Mouse (Mus musculus) midbrain, postnatal 0 days (tissue): ENCODE data around the gene Insr. TPM values are rescaled to one million over a fixed set of nuclear protein-coding genes. Genes with fewer than 3 reads are reported as not detected.

Source experiments
- ATAC-seq: fragments of 200-750 bp; cut with Nextera tagmentation; 2 replicates; pipeline ENCODE4 v1.8.0; 2017; ENCODE audit warnings: moderate number of reproducible peaks, mild to moderate bottlenecking, moderate TSS enrichment, moderate library complexity; ENCODE audit not compliant: low FRiP score
- DNase-seq: peaks from one replicate; pipeline ENCODE4 v3.0.0-alpha.2; 2015; ENCODE audit warnings: low spot score
- H3K27ac ChIP-seq: fragments of 300-500 bp; sonication (generic); 2 replicates; pipeline ENCODE4 v1.5.1; 2014; ENCODE audit warnings: low read depth, mild to moderate bottlenecking, low read length, mixed read lengths
- H3K27me3 ChIP-seq: fragments of 300-500 bp; sonication (generic); 2 replicates; pipeline ENCODE4 v1.6.1; 2014; ENCODE audit warnings: low read length, control low read depth, mixed read lengths; ENCODE audit not compliant: insufficient read depth
- H3K36me3 ChIP-seq: fragments of 300-500 bp; sonication (generic); 2 replicates; pipeline ENCODE4 v1.6.1; 2014; ENCODE audit warnings: low read length, control low read depth, mixed read lengths; ENCODE audit not compliant: insufficient read depth
- H3K4me1 ChIP-seq: fragments of 300-500 bp; sonication (generic); 2 replicates; pipeline ENCODE4 v1.6.1; 2014; ENCODE audit warnings: mild to moderate bottlenecking, control low read depth, antibody characterized with exemption, low read length, mixed read lengths; ENCODE audit not compliant: insufficient read depth
- H3K4me2 ChIP-seq: fragments of 300-500 bp; sonication (generic); 2 replicates; pipeline ENCODE4 v1.6.1; 2014; ENCODE audit warnings: low read depth, mild to moderate bottlenecking, low read length, mixed read lengths; ENCODE audit not compliant: poor library complexity, severe bottlenecking
- H3K4me3 ChIP-seq: fragments of 300-500 bp; sonication (generic); 2 replicates; pipeline ENCODE4 v1.5.1; 2014; ENCODE audit warnings: low read depth, mild to moderate bottlenecking, low read length, moderate library complexity
- H3K9ac ChIP-seq: fragments of 300-500 bp; sonication (generic); replicated peaks from 2 replicates; pipeline ENCODE4 v1.6.1; 2014; ENCODE audit warnings: mild to moderate bottlenecking, low read length, moderate library complexity, mixed read lengths; ENCODE audit not compliant: poor library complexity, severe bottlenecking
- H3K9me3 ChIP-seq: fragments of 300-500 bp; sonication (generic); 2 replicates; pipeline ENCODE4 v1.6.1; 2016; ENCODE audit warnings: low read length, control low read depth
- CTCF ChIP-seq: IDR thresholded peaks from 2 replicates; pipeline ENCODE4 v1.5.1; 2016; ENCODE audit warnings: antibody characterized with exemption, mild to moderate bottlenecking
- WGBS: fragments of 180-500 bp; shearing (Covaris S2); extraction: QIAGEN DNeasy Blood & Tissue Kit; methylation state at CpG from one replicate; pipeline ENCODE4 v1.1.7; 2014; 5-methylcytosine and 5-hydroxymethylcytosine counted together
- polyA plus RNA-seq: library from polyadenylated mRNA; unstranded; fragments of >200 nt; fragmentation: Nextera tagmentation; extraction: Ambion mirVana; gene quantifications from 2 replicates; pipeline ENCODE4 v1.2.1, GENCODE M21; 2015
- total RNA-seq: library from RNA; depleted of rRNA; stranded (reverse); fragments of >200 nt; gene quantifications from 2 replicates; pipeline ENCODE4 v1.2.3, GENCODE M21; 2014

Gene Insr
- total and polyA plus RNA-seq, 2 experiments from 2014 or later: 32.9 to 40.3 TPM

DNA sequence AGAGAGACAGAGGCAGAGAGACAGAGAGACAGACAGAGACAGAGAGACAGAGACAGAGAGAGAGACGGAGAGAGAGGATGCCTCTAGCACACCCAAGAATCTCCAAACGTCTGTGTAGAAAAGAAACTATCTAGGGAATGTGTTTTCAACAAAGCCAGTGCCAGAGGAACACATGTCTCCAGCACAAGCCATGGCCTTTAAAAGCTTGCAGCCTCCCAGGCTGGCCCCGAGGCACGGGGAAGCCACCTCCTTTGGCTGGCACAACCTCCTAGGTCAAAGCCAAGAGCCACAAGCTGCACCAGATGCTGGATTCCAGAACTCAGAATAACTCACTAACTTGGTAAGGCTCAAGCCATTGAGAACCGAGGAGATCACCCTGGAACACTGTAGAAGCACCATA is 42.1 kb downstream of the Insr start:
- Histone ChIP-seq H3K36me3 (0 out of 2 replicates have a peak, but pooled peaks cover 4% of the 10 kb centered on the region), H3K9ac (no peak overlapping the region), H3K4me3 (no peak overlapping the region), H3K27me3 (no peaks in the 10 kb centered on the region), H3K9me3 (no peaks in the 10 kb centered on the region), H3K4me1 (no peaks in the 10 kb centered on the region), H3K27ac (no peak overlapping the region), H3K4me2 (no peak overlapping the region)
- no peak for ATAC-seq
- TF ChIP-seq CTCF: no peak
- 61% methylated on average over 5 of the region's 5 CpGs for WGBS
- no peak for DNase-seq

DNA sequence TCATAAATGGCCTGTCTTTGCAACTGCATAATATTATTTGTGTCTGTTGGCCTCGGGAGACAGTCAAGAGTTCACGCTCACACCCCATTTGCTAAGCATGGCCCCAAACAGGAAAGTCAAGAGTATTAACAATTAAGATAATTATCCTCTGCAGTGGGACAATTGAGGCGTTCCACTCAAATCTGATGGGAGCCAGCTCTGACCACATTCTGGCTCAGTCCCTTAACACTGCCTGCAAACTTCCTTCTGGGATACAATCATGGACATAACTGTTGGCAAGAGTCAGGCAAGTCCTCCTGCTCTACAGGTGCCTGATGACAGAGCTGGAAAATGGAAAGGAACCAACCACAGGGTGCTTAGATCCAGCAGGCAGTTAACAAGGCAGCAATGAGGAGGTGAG is 43.1 kb downstream of the Insr start:
- Histone ChIP-seq H3K9me3 (no peaks in the 10 kb centered on the region), H3K9ac (no peak overlapping the region), H3K4me2 (no peak overlapping the region), H3K27me3 (no peaks in the 10 kb centered on the region), H3K4me1 (no peaks in the 10 kb centered on the region), H3K36me3 (0 out of 2 replicates have a peak, but pooled peaks cover 4% of the 10 kb centered on the region), H3K27ac (no peak overlapping the region), H3K4me3 (no peak overlapping the region)
- ATAC-seq (no peak), DNase-seq (no peak)
- no peak for TF ChIP-seq CTCF
- 79% methylated on average over 3 of the region's 3 CpGs for WGBS

DNA sequence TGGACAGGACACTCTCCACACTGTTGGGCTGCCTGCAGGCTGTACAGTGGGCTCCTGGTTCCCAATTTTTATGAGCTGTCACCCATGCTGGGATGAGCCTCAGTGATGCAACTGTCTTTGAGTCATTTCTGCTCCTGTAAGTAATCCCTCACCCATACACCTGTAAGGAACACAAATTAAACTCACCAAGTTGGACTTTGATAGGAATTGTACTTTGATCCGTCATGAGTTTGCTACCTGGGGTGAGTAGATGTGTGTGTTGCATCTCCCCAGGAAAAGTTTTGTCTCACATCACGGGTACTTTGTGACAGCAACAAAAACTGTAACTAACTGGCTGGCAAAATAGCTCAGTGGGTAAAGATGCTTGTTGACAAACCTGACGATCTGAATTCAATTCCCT is 44.8 kb downstream of the Insr start:
- H3K36me3 ChIP-seq: 0 out of 2 replicates have a peak, but pooled peaks cover 4% of the 10 kb centered on the region
- no peak overlapping the region for H3K27ac ChIP-seq
- no peaks in the 10 kb centered on the region for H3K27me3 ChIP-seq
- no peaks in the 10 kb centered on the region for H3K4me1 ChIP-seq
- no peak overlapping the region for H3K4me2 ChIP-seq
- WGBS: 80% methylated on average over 3 of the region's 3 CpGs
- TF ChIP-seq CTCF: no peak
- ATAC-seq (no peak), DNase-seq (no peak)
- no peak overlapping the region for H3K9ac ChIP-seq
- H3K9me3 ChIP-seq: no peaks in the 10 kb centered on the region
- no peak overlapping the region for H3K4me3 ChIP-seq

DNA sequence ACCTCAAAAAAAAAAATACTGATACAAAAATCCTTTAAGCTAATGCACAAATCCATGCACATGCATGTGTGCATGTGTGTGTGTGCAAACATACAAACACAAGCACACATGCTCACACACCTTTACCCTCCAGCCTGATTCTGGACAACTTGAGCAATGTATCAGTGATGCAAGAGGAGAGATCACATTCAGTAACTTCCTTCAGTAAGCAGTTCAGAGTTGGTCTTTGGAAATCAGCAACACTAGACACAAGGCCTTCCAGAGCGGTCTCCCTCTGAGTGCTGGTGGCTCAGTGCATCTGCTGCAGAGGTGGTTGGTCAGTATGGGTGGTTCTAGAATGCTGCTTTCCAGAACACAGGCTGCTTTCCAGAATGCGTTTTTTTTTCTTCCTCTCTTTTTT is 46.8 kb downstream of the Insr start:
- Histone ChIP-seq H3K9ac (no peak overlapping the region), H3K4me3 (no peak overlapping the region), H3K27ac (no peak overlapping the region), H3K4me2 (no peak overlapping the region), H3K27me3 (no peaks in the 10 kb centered on the region), H3K9me3 (no peaks in the 10 kb centered on the region), H3K4me1 (no peaks in the 10 kb centered on the region), H3K36me3 (0 out of 2 replicates have a peak, but pooled peaks cover 4% of the 10 kb centered on the region)
- no peak for ATAC-seq
- no peak for DNase-seq
- 94% methylated on average over 2 of the region's 2 CpGs for WGBS
- TF ChIP-seq CTCF: no peak

DNA sequence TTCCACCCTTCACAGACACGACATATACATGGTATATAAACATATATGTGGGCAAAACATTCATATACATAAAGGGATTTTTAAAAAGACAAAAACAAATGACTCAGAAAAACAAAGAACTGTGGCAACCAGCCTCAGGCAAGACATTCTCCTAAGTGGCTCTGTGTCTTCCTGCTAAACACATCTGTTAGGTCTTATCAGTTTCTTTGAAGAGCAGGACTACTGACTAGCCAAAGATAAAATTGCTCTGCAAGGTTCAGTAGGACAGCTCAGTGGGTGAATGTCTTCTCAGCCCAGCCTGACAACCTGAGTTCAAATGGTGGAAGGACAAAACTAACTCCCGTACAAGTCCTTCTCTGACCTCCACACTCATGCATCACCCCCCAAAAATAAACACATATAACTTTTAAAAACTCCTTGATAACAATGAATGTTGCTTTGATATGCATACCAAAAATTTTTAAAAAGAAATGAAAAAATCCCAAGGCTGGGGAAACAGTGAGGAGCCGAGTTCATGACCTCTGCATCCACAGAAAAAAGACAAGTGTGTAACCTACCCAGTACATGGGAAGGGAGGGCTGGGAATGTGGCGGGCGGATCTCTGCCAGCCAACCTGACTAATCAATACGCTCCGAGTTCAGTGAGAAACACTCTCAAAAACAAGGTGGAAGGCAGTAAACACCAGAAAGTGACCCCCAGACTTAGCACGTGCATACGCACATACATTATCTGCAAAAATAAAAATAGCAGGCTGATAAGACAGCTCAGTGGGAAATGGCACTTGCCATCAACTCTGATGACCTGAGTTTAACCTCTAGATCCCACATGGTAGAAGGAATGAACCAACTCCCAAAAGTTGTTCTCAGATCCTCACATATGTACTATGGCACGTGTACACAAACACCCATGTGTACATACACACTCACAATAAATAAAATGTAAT is 49.0 kb downstream of the Insr start:
- no peaks in the 10 kb centered on the region for H3K27me3 ChIP-seq
- WGBS: 90% methylated on average over 10 of the region's 10 CpGs
- no peak overlapping the region for H3K27ac ChIP-seq

DNA sequence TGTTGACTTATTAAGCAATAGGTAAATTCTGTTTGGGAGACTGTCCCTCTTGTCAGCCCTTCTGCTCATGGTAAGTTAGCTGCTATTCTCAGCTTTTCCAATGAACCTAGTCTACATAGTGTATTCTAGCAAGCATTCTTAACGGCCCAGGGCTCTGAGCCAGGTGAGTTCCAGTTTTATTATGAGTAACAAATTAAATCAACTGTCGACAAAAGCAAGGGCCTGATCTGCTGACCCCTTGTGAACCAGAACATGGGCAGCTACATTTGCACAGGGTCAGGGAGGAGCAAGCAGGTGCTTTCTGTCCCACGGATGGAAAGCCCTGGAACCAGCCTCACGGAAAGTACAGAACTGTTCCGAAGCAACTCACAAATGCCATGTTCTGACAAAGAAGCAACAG is 52.0 kb downstream of the Insr start:
- no peak for DNase-seq
- no peak for ATAC-seq
- Histone ChIP-seq H3K4me3 (no peak overlapping the region), H3K27ac (no peak overlapping the region), H3K4me1 (no peaks in the 10 kb centered on the region), H3K9me3 (no peaks in the 10 kb centered on the region), H3K9ac (no peak overlapping the region), H3K4me2 (no peak overlapping the region), H3K36me3 (0 out of 2 replicates have a peak, but pooled peaks cover under 1% of the 10 kb centered on the region), H3K27me3 (no peaks in the 10 kb centered on the region)
- WGBS: 91% methylated on average over 5 of the region's 5 CpGs
- TF ChIP-seq CTCF: no peak

More for the DNA sequence above, 49.0 kb downstream of the Insr start:
- ATAC-seq (no peak), DNase-seq (no peak)
- Histone ChIP-seq H3K4me2 (no peak overlapping the region), H3K9me3 (no peaks in the 10 kb centered on the region), H3K4me3 (no peak overlapping the region), H3K9ac (no peak overlapping the region), H3K4me1 (no peaks in the 10 kb centered on the region), H3K36me3 (0 out of 2 replicates have a peak, but pooled peaks cover 4% of the 10 kb centered on the region)
- TF ChIP-seq CTCF: no peak
